Mouse (Mus musculus): ENCODE measurements around the gene 2610528A11Rik. TPM values are rescaled to one million over a fixed set of nuclear protein-coding genes. Genes with fewer than 3 reads are reported as not detected.

2610528A11Rik gene
- total and polyA plus RNA-seq, 3 experiments: 0.27 TPM; not detected in 2

- no peak for DNase-seq
- intact Hi-C loops (cut with DNase I): no loop called here
- peaks cover 4% of the 10 kb centered on the region for H3K27me3 ChIP-seq (ENCODE audit: control insufficient read depth, insufficient read depth, low read length)
- TF ChIP-seq CTCF (IDR thresholded peaks at IDR 0.05) (no peak), POLR2A (IDR thresholded peaks at IDR 0.05; ENCODE audit: insufficient read depth, low read depth, low read length) (no peak), EP300 (IDR thresholded peaks at IDR 0.05; ENCODE audit: insufficient read depth, low read depth, low read length) (no peak)
- no peak overlapping the region for H3K27ac ChIP-seq
- H3K36me3 ChIP-seq (ENCODE audit: control insufficient read depth, insufficient read depth, low read length): no peaks in the 10 kb centered on the region
- H3K9ac ChIP-seq (ENCODE audit: low read depth, low read length): no peak overlapping the region
- 81% methylated on average over 3 of the region's 3 CpGs for whole genome bisulfite sequencing
- no peaks in the 10 kb centered on the region for H3K79me2 ChIP-seq (replicated peaks; ENCODE audit: control insufficient read depth, insufficient read depth, low read length)
- no peak overlapping the region for H3K4me3 ChIP-seq
- peaks cover 4% of the 10 kb centered on the region for H3K4me1 ChIP-seq (ENCODE audit: control insufficient read depth, insufficient read depth, low read length)
Measured at GRCm38 (mm10) chr14:37102484-37102883, 11.3 kb downstream of the 2610528A11Rik start.

- WGBS: 68% methylated on average over 5 of the region's 5 CpGs
- intact Hi-C loops (cut with DNase I): no loop called here
- H3K9ac ChIP-seq (ENCODE audit: low read depth, low read length): no peak overlapping the region
- H3K27ac ChIP-seq: no peak overlapping the region
- H3K79me2 ChIP-seq (replicated peaks; ENCODE audit: control insufficient read depth, insufficient read depth, low read length): no peaks in the 10 kb centered on the region
- DNase-seq: no peak
- H3K4me1 ChIP-seq (ENCODE audit: control insufficient read depth, insufficient read depth, low read length): peaks cover 4% of the 10 kb centered on the region
- H3K36me3 ChIP-seq (ENCODE audit: control insufficient read depth, insufficient read depth, low read length): no peaks in the 10 kb centered on the region
- peaks cover 6% of the 10 kb centered on the region for H3K27me3 ChIP-seq (ENCODE audit: control insufficient read depth, insufficient read depth, low read length)
- no peak overlapping the region for H3K4me3 ChIP-seq
- no peak for TF ChIP-seq POLR2A (IDR thresholded peaks at IDR 0.05; ENCODE audit: insufficient read depth, low read depth, low read length)
- TF ChIP-seq CTCF (IDR thresholded peaks at IDR 0.05): no peak
- no peak for TF ChIP-seq EP300 (IDR thresholded peaks at IDR 0.05; ENCODE audit: insufficient read depth, low read depth, low read length)
Measured at GRCm38 (mm10) chr14:37101531-37101930, 12.3 kb downstream of the 2610528A11Rik start.

- no peak for DNase-seq
- no peaks in the 10 kb centered on the region for H3K79me2 ChIP-seq (replicated peaks; ENCODE audit: control insufficient read depth, insufficient read depth, low read length)
- no peak within 1 kb of the TSS for H3K27ac ChIP-seq
- TF ChIP-seq POLR2A (IDR thresholded peaks at IDR 0.05; ENCODE audit: insufficient read depth, low read depth, low read length): no peak
- no peak for TF ChIP-seq CTCF (IDR thresholded peaks at IDR 0.05)
- TF ChIP-seq EP300 (IDR thresholded peaks at IDR 0.05; ENCODE audit: insufficient read depth, low read depth, low read length): no peak
- H3K4me3 ChIP-seq: no peak within 1 kb of the TSS
- H3K4me1 ChIP-seq (ENCODE audit: control insufficient read depth, insufficient read depth, low read length): no peaks in the 10 kb centered on the region
- intact Hi-C loops (cut with DNase I): no loop called here
- peak within 1 kb of the TSS; percentile 6; the same call in 1 of the 2 replicates for H3K9ac ChIP-seq (ENCODE audit: low read depth, low read length)
- 1% methylated on average over 30 of the region's 30 CpGs for WGBS
- peaks cover 6% of the 10 kb centered on the region for H3K27me3 ChIP-seq (ENCODE audit: control insufficient read depth, insufficient read depth, low read length)
- no peaks in the 10 kb centered on the region for H3K36me3 ChIP-seq (ENCODE audit: control insufficient read depth, insufficient read depth, low read length)
Measured at GRCm38 (mm10) chr14:37097956-37098530, 15.8 kb downstream of the 2610528A11Rik start, which contains the start of gene Cdhr1. Gene Cdhr1, minus strand, starts transcription at chr14:37098347.

GRCm38 (mm10) chr14:37095556-37095955, 18.3 kb downstream of the 2610528A11Rik start:
- peaks cover 6% of the 10 kb centered on the region for H3K27me3 ChIP-seq (ENCODE audit: control insufficient read depth, insufficient read depth, low read length)
- no peak overlapping the region for H3K4me3 ChIP-seq
- H3K79me2 ChIP-seq (replicated peaks; ENCODE audit: control insufficient read depth, insufficient read depth, low read length): no peaks in the 10 kb centered on the region
- TF ChIP-seq CTCF (IDR thresholded peaks at IDR 0.05) (no peak), POLR2A (IDR thresholded peaks at IDR 0.05; ENCODE audit: insufficient read depth, low read depth, low read length) (no peak), EP300 (IDR thresholded peaks at IDR 0.05; ENCODE audit: insufficient read depth, low read depth, low read length) (no peak)
- no peak overlapping the region for H3K9ac ChIP-seq (ENCODE audit: low read depth, low read length)
- H3K4me1 ChIP-seq (ENCODE audit: control insufficient read depth, insufficient read depth, low read length): no peaks in the 10 kb centered on the region
- H3K27ac ChIP-seq: no peak overlapping the region
- intact Hi-C loops (cut with DNase I): no loop called here
- WGBS: 63% methylated on average over 4 of the region's 4 CpGs
- DNase-seq: no peak
- H3K36me3 ChIP-seq (ENCODE audit: control insufficient read depth, insufficient read depth, low read length): no peaks in the 10 kb centered on the region

GRCm38 (mm10) chr14:37094436-37094835, 19.4 kb downstream of the 2610528A11Rik start:
- no peak for DNase-seq
- no peaks in the 10 kb centered on the region for H3K79me2 ChIP-seq (replicated peaks; ENCODE audit: control insufficient read depth, insufficient read depth, low read length)
- 66% methylated on average over 6 of the region's 6 CpGs for WGBS
- H3K9ac ChIP-seq (ENCODE audit: low read depth, low read length): no peak overlapping the region
- no peaks in the 10 kb centered on the region for H3K4me1 ChIP-seq (ENCODE audit: control insufficient read depth, insufficient read depth, low read length)
- TF ChIP-seq CTCF (IDR thresholded peaks at IDR 0.05) (no peak), POLR2A (IDR thresholded peaks at IDR 0.05; ENCODE audit: insufficient read depth, low read depth, low read length) (no peak), EP300 (IDR thresholded peaks at IDR 0.05; ENCODE audit: insufficient read depth, low read depth, low read length) (no peak)
- no peaks in the 10 kb centered on the region for H3K36me3 ChIP-seq (ENCODE audit: control insufficient read depth, insufficient read depth, low read length)
- intact Hi-C loops (cut with DNase I): no loop called here
- H3K4me3 ChIP-seq: no peak overlapping the region
- no peak overlapping the region for H3K27ac ChIP-seq
- H3K27me3 ChIP-seq (ENCODE audit: control insufficient read depth, insufficient read depth, low read length): peaks cover 6% of the 10 kb centered on the region

GRCm38 (mm10) chr14:37083755-37084154, 30.1 kb downstream of the 2610528A11Rik start:
- Histone ChIP-seq H3K27ac (no peak overlapping the region), H3K27me3 (ENCODE audit: control insufficient read depth, insufficient read depth, low read length) (no peaks in the 10 kb centered on the region), H3K4me3 (no peak overlapping the region), H3K9ac (ENCODE audit: low read depth, low read length) (no peak overlapping the region), H3K79me2 (replicated peaks; ENCODE audit: control insufficient read depth, insufficient read depth, low read length) (no peaks in the 10 kb centered on the region), H3K4me1 (ENCODE audit: control insufficient read depth, insufficient read depth, low read length) (no peaks in the 10 kb centered on the region), H3K36me3 (ENCODE audit: control insufficient read depth, insufficient read depth, low read length) (no peaks in the 10 kb centered on the region)
- TF ChIP-seq POLR2A (IDR thresholded peaks at IDR 0.05; ENCODE audit: insufficient read depth, low read depth, low read length) (no peak), EP300 (IDR thresholded peaks at IDR 0.05; ENCODE audit: insufficient read depth, low read depth, low read length) (no peak), CTCF (IDR thresholded peaks at IDR 0.05) (no peak)
- 21% methylated on average over 4 of the region's 4 CpGs for WGBS
- intact Hi-C loops (cut with DNase I): no loop called here
- DNase-seq: no peak
